Mouse (Mus musculus): ENCODE results near the gene Slco1a4. TPM values are rescaled to one million over a fixed set of nuclear protein-coding genes. Genes with fewer than 3 reads are reported as not detected.

Gene Slco1a4
- polyA plus RNA-seq, 1 experiment from 2014 or later = not detected

DNA sequence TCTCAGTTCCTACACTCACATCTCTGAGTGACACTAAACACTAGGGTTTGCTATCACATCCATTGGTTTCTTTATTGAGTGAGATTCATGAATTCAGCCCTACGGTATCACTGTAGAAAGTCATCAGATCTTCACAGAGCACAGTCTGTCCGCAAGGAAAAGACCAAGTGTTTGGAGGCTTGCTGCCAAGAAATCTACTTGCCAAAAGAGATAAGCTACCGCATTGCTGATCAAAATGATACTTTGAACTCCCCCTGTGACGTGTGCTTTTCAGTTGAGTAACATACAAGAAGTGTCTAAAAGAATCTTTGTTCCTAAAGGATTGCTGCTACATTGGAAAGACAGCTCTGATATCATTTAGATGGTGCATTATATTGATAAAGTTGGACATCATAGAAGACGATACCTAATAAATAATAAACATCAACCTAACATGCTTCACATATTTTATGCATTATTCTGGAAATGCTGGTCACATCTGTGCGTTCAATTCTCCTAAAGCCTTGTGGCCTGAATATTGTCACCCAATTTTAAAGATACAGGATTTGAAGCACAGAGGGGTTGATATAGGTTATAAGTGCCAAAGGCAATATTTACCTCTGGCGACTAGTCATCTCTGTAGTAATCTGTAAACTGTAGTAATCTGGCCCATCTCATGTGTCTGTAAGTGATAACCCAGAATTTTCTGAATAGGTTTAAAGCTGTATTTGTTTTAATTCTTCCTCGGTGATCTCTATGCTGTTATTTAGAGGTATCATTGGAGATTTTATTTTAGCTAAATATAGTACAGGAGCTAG, 1.9 kb upstream of the Slco1a4 start:
- Histone ChIP-seq H3K36me3 (ENCODE audit: control insufficient read depth, insufficient read depth, low read length) (no peaks in the 10 kb centered on the region), H3K9me3 (replicated peaks; ENCODE audit: control insufficient read depth, low read length) (no peaks in the 10 kb centered on the region), H3K9ac (ENCODE audit: low read length) (no peak overlapping the region), H3K4me1 (ENCODE audit: control insufficient read depth, insufficient read depth, low read length) (no peaks in the 10 kb centered on the region), H3K27ac (ENCODE audit: low read length) (no peak overlapping the region), H3K4me2 (ENCODE audit: low read depth, low read length) (no peak overlapping the region), H3K4me3 (replicated peaks; ENCODE audit: low read length) (no peak overlapping the region), H3K27me3 (ENCODE audit: control insufficient read depth, insufficient read depth, low read length) (no peaks in the 10 kb centered on the region)
- ATAC-seq (ENCODE audit: insufficient read depth, low FRiP score) = no peak
- 79% methylated on average over 8 of the region's 8 CpGs for WGBS

DNA sequence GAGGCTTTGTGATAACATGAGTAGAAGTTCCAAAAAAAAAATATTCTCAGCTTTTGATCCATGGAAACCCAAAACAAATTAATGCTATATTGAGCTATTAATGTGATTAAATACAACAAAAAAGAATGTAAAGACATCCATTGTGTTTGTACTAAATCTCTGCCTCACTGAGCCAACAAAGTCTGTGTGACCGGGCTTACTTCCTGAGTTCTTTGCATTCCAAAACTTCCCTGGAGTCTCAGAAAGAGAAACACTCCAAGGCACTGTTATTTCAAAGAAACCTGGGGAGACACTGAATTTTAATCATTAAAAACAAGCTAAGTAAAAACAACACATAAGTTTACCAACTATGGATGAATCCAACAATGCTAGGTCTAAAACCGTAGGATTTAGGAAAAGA, 2.4 kb downstream of the Slco1a4 start:
- no peaks in the 10 kb centered on the region for H3K36me3 ChIP-seq (ENCODE audit: control insufficient read depth, insufficient read depth, low read length)
- no peaks in the 10 kb centered on the region for H3K9me3 ChIP-seq (replicated peaks; ENCODE audit: control insufficient read depth, low read length)
- no peak overlapping the region for H3K27ac ChIP-seq (ENCODE audit: low read length)
- no peaks in the 10 kb centered on the region for H3K4me1 ChIP-seq (ENCODE audit: control insufficient read depth, insufficient read depth, low read length)
- WGBS = 44% methylated on average over 2 of the region's 2 CpGs
- no peak overlapping the region for H3K9ac ChIP-seq (ENCODE audit: low read length)
- no peak for ATAC-seq (ENCODE audit: insufficient read depth, low FRiP score)
- H3K27me3 ChIP-seq (ENCODE audit: control insufficient read depth, insufficient read depth, low read length) = no peaks in the 10 kb centered on the region
- no peak overlapping the region for H3K4me3 ChIP-seq (replicated peaks; ENCODE audit: low read length)
- no peak overlapping the region for H3K4me2 ChIP-seq (ENCODE audit: low read depth, low read length)

DNA sequence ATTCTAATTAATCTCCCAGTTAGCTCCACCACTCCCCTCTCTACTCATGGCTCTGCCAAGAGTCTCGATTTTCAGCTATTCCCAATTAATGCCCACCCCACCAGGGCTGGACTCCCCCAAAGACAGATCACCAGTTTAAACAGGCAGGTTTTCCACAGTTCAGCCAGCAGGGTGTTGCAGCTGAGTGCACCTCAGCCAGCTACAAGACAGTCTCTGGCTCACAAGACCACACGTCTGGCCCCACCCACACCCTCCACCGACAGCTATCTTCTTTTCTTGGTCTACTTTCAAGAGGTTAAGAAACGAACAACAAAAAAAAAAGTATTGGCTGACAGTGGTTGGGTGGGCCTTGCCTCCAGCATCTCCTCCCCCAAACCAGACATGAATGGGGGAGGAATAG, 6.9 kb downstream of the Slco1a4 start:
- ATAC-seq (ENCODE audit: insufficient read depth, low FRiP score) = no peak
- no peak overlapping the region for H3K27ac ChIP-seq (ENCODE audit: low read length)
- no peaks in the 10 kb centered on the region for H3K27me3 ChIP-seq (ENCODE audit: control insufficient read depth, insufficient read depth, low read length)
- WGBS = 26% methylated on average over 4 of the region's 4 CpGs
- no peak overlapping the region for H3K9ac ChIP-seq (ENCODE audit: low read length)
- H3K4me2 ChIP-seq (ENCODE audit: low read depth, low read length) = no peak overlapping the region
- H3K36me3 ChIP-seq (ENCODE audit: control insufficient read depth, insufficient read depth, low read length) = no peaks in the 10 kb centered on the region
- no peaks in the 10 kb centered on the region for H3K9me3 ChIP-seq (replicated peaks; ENCODE audit: control insufficient read depth, low read length)
- no peak overlapping the region for H3K4me3 ChIP-seq (replicated peaks; ENCODE audit: low read length)
- H3K4me1 ChIP-seq (ENCODE audit: control insufficient read depth, insufficient read depth, low read length) = no peaks in the 10 kb centered on the region

DNA sequence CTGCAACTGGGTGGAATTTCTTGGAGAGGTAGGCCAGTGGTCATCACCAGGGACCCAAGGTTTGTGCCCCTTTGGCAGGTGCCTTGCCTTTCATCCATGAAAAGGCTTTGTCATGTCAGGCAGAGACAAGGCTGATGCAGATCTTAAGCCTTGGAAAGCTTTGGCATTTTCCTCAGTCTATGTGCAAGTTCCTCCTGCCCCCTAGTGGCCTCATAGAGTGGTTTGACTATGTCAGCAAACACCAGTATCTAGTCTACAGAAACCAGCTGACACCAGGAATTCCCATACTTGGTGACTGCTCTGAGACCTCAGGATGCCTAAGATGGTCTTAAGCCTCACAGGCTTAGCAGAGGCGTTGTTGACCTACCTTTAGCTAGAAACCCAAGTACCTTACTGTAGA, 58.2 kb downstream of the Slco1a4 start:
- no peak overlapping the region for H3K9ac ChIP-seq (ENCODE audit: low read length)
- ATAC-seq (ENCODE audit: insufficient read depth, low FRiP score) = no peak
- no peaks in the 10 kb centered on the region for H3K9me3 ChIP-seq (replicated peaks; ENCODE audit: control insufficient read depth, low read length)

DNA sequence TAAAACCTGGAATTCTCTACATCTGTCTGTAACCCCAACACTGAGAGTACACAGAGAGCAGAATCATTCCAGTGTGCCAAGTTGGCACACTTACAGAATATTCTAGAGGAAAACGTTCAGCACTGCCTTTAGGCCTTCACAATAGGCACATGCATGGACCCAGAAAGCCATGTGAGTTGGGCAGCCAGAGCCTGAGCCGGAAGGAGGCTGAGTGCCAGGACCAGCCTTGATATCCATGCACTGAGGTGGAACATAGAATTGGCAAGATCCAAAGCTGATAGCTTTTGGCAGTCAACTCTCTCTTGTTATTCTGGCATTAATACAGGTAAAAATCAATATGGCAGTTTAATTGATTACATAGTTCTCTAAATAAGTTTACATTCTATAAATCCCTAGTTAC, 81.5 kb downstream of the Slco1a4 start:
- Histone ChIP-seq H3K27me3 (ENCODE audit: control insufficient read depth, insufficient read depth, low read length) (no peaks in the 10 kb centered on the region), H3K36me3 (ENCODE audit: control insufficient read depth, insufficient read depth, low read length) (no peaks in the 10 kb centered on the region), H3K4me3 (replicated peaks; ENCODE audit: low read length) (no peak overlapping the region), H3K9me3 (replicated peaks; ENCODE audit: control insufficient read depth, low read length) (no peaks in the 10 kb centered on the region), H3K4me1 (ENCODE audit: control insufficient read depth, insufficient read depth, low read length) (no peaks in the 10 kb centered on the region), H3K27ac (ENCODE audit: low read length) (no peak overlapping the region), H3K4me2 (ENCODE audit: low read depth, low read length) (no peak overlapping the region), H3K9ac (ENCODE audit: low read length) (no peak overlapping the region)
- no peak for ATAC-seq (ENCODE audit: insufficient read depth, low FRiP score)
- 83% methylated on average over 2 of the region's 2 CpGs for WGBS

More for the DNA sequence above, 58.2 kb downstream of the Slco1a4 start:
- Histone ChIP-seq H3K36me3 (ENCODE audit: control insufficient read depth, insufficient read depth, low read length) (no peaks in the 10 kb centered on the region), H3K4me1 (ENCODE audit: control insufficient read depth, insufficient read depth, low read length) (no peaks in the 10 kb centered on the region), H3K4me3 (replicated peaks; ENCODE audit: low read length) (no peak overlapping the region), H3K27me3 (ENCODE audit: control insufficient read depth, insufficient read depth, low read length) (no peaks in the 10 kb centered on the region), H3K4me2 (ENCODE audit: low read depth, low read length) (no peak overlapping the region), H3K27ac (ENCODE audit: low read length) (no peak overlapping the region)
- WGBS = 31% methylated on average over 1 of the region's 1 CpGs

DNA sequence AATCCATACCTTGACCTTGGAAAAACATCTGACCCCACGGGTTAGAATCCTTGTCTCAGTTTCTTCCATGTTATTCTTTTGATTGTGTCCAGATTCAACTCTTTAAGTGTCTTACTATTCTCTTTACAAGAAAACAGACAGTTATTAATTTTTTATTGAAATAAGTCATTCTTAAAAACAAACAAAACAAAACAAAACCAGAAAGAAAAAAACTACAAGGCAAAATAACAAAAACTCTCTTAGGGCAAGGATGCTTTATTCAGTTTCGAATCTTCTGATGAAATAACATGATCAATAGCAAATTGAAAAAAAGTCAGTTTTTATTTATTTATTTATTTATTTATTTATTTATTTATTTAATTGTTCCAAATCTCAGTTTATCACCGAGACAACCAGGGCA, 82.3 kb downstream of the Slco1a4 start, which contains the start of gene Gm5724:
Gene Gm5724 (minus strand): TSS at position 101 of the 400 bp plus-strand sequence.
- Histone ChIP-seq H3K9me3 (replicated peaks; ENCODE audit: control insufficient read depth, low read length) (no peaks in the 10 kb centered on the region), H3K4me1 (ENCODE audit: control insufficient read depth, insufficient read depth, low read length) (no peaks in the 10 kb centered on the region), H3K4me2 (ENCODE audit: low read depth, low read length) (no peak within 1 kb of the TSS), H3K36me3 (ENCODE audit: control insufficient read depth, insufficient read depth, low read length) (no peaks in the 10 kb centered on the region), H3K27me3 (ENCODE audit: control insufficient read depth, insufficient read depth, low read length) (no peaks in the 10 kb centered on the region), H3K27ac (ENCODE audit: low read length) (no peak within 1 kb of the TSS), H3K9ac (ENCODE audit: low read length) (no peak within 1 kb of the TSS), H3K4me3 (replicated peaks; ENCODE audit: low read length) (no peak within 1 kb of the TSS)
- WGBS = 82% methylated on average over 3 of the region's 3 CpGs
- ATAC-seq (ENCODE audit: insufficient read depth, low FRiP score) = no peak

Other genes with a start within 250 kb of the Slco1a4 start
- gene Slco1b2, start 226.7 kb downstream of the Slco1a4 start, polyA plus RNA-seq (2015; fragmentation: Nextera tagmentation; extraction: Ambion mirVana) = 0.21 and 0.24 TPM in 2 replicates
- not detected in 2 replicates for gene Gm5724, start 82.4 kb downstream of the Slco1a4 start, polyA plus RNA-seq (2015; fragmentation: Nextera tagmentation; extraction: Ambion mirVana)
- not detected in 2 replicates for gene Slco1a1, start 90.8 kb upstream of the Slco1a4 start, polyA plus RNA-seq (2015; fragmentation: Nextera tagmentation; extraction: Ambion mirVana)
- not detected in 2 replicates for gene Gm6614, start 155.2 kb upstream of the Slco1a4 start, polyA plus RNA-seq (2015; fragmentation: Nextera tagmentation; extraction: Ambion mirVana)